Mouse (Mus musculus) midbrain, embryonic 10.5 days (tissue): Measurements from ENCODE around the gene Cd200r4. TPM values are rescaled to one million over a fixed set of nuclear protein-coding genes. Genes with fewer than 3 reads are reported as not detected.

ENCODE experiments used
- DNase-seq: peaks from one replicate; pipeline ENCODE4 v3.0.0-alpha.2; 2017; ENCODE audit warnings: low spot score
- H3K27ac ChIP-seq: fragments of 300-500 bp; sonication (generic); replicated peaks from 2 replicates; pipeline ENCODE4 v1.5.1; 2016; ENCODE audit warnings: mild to moderate bottlenecking
- H3K27me3 ChIP-seq: fragments of 300-500 bp; sonication (generic); 2 replicates; pipeline ENCODE4 v1.6.1; 2016; ENCODE audit warnings: low read depth, mild to moderate bottlenecking; ENCODE audit not compliant: poor library complexity, severe bottlenecking
- H3K36me3 ChIP-seq: fragments of 300-500 bp; sonication (generic); 2 replicates; pipeline ENCODE4 v1.6.1; 2016; ENCODE audit warnings: mild to moderate bottlenecking, moderate library complexity
- H3K4me1 ChIP-seq: fragments of 300-500 bp; sonication (generic); 2 replicates; pipeline ENCODE4 v1.6.1; 2016
- H3K4me3 ChIP-seq: fragments of 300-500 bp; sonication (generic); 2 replicates; pipeline ENCODE4 v1.5.1; 2016; ENCODE audit warnings: mild to moderate bottlenecking, moderate library complexity
- H3K9me3 ChIP-seq: fragments of 300-500 bp; sonication (generic); replicated peaks from 2 replicates; pipeline ENCODE4 v1.6.1; 2016; ENCODE audit warnings: mild to moderate bottlenecking
- WGBS: fragments of 180-500 bp; shearing (Covaris S2); methylation state at CpG from one replicate; pipeline ENCODE4 v1.1.7; 2016; 5-methylcytosine and 5-hydroxymethylcytosine counted together
- polyA plus RNA-seq: library from polyadenylated mRNA; unstranded; fragments of >200 nt; fragmentation: Nextera tagmentation; extraction: Ambion mirVana; gene quantifications from 2 replicates; pipeline ENCODE4 v1.2.1, GENCODE M21; 2016

Cd200r4 gene
- 0.11 TPM in 1 of 2 replicates, not detected in the other for polyA plus RNA-seq

GRCm38 (mm10) chr16:44811544-44811943 is at the start of gene Cd200r4:
TSS of gene Cd200r4 (plus strand) at chr16:44811733.
- Histone ChIP-seq H3K27ac (no peak within 1 kb of the TSS), H3K9me3 (no peaks in the 10 kb centered on the region), H3K27me3 (no peaks in the 10 kb centered on the region), H3K4me1 (no peaks in the 10 kb centered on the region), H3K36me3 (no peaks in the 10 kb centered on the region), H3K4me3 (no peak within 1 kb of the TSS)
- WGBS: 93% methylated on average over 3 of the region's 3 CpGs
- no peak for DNase-seq

- Histone ChIP-seq H3K4me1 (no peaks in the 10 kb centered on the region), H3K27me3 (no peaks in the 10 kb centered on the region), H3K27ac (no peak overlapping the region), H3K9me3 (no peaks in the 10 kb centered on the region), H3K36me3 (no peaks in the 10 kb centered on the region), H3K4me3 (no peak overlapping the region)
- DNase-seq: no peak
- 85% methylated on average over 1 of the region's 1 CpGs for WGBS
Observed at GRCm38 (mm10) chr16:44761811-44762210, 49.7 kb upstream of the Cd200r4 start.

GRCm38 (mm10) chr16:44765555-44766319 is 45.8 kb upstream of the Cd200r4 start, which contains the start of gene Cd200r1:
TSS of gene Cd200r1 (plus strand) at chr16:44765736.
- 83% methylated on average over 22 of the region's 22 CpGs for WGBS
- Histone ChIP-seq H3K27ac (no peak within 1 kb of the TSS), H3K27me3 (no peaks in the 10 kb centered on the region), H3K36me3 (no peaks in the 10 kb centered on the region), H3K9me3 (no peaks in the 10 kb centered on the region), H3K4me1 (no peaks in the 10 kb centered on the region), H3K4me3 (no peak within 1 kb of the TSS)
- DNase-seq: no peak

GRCm38 (mm10) chr16:44766320-44766892 is 45.1 kb upstream of the Cd200r4 start:
- DNase-seq: no peak
- H3K27me3 ChIP-seq: no peaks in the 10 kb centered on the region
- no peaks in the 10 kb centered on the region for H3K9me3 ChIP-seq
- 93% methylated on average over 9 of the region's 9 CpGs for WGBS
- no peak overlapping the region for H3K27ac ChIP-seq
- H3K4me3 ChIP-seq: no peak overlapping the region
- H3K4me1 ChIP-seq: no peaks in the 10 kb centered on the region
- H3K36me3 ChIP-seq: no peaks in the 10 kb centered on the region

GRCm38 (mm10) chr16:44767506-44767905 is 44.0 kb upstream of the Cd200r4 start:
- no peak for DNase-seq
- Histone ChIP-seq H3K27ac (no peak overlapping the region), H3K4me3 (no peak overlapping the region), H3K27me3 (no peaks in the 10 kb centered on the region), H3K36me3 (no peaks in the 10 kb centered on the region), H3K9me3 (no peaks in the 10 kb centered on the region), H3K4me1 (no peaks in the 10 kb centered on the region)
- WGBS: 91% methylated on average over 7 of the region's 7 CpGs

GRCm38 (mm10) chr16:44767967-44768366 is 43.6 kb upstream of the Cd200r4 start:
- Histone ChIP-seq H3K4me1 (no peaks in the 10 kb centered on the region), H3K4me3 (no peak overlapping the region), H3K36me3 (no peaks in the 10 kb centered on the region), H3K27me3 (no peaks in the 10 kb centered on the region), H3K27ac (no peak overlapping the region), H3K9me3 (no peaks in the 10 kb centered on the region)
- no peak for DNase-seq
- WGBS: 61% methylated on average over 2 of the region's 2 CpGs

- WGBS: 84% methylated on average over 6 of the region's 6 CpGs
- Histone ChIP-seq H3K4me1 (no peaks in the 10 kb centered on the region), H3K27me3 (no peaks in the 10 kb centered on the region)
Observed at GRCm38 (mm10) chr16:44772577-44772976, 39.0 kb upstream of the Cd200r4 start.

GRCm38 (mm10) chr16:44773673-44774072 is 37.9 kb upstream of the Cd200r4 start:
- no peaks in the 10 kb centered on the region for H3K27me3 ChIP-seq
- H3K4me1 ChIP-seq: no peaks in the 10 kb centered on the region
- H3K36me3 ChIP-seq: no peaks in the 10 kb centered on the region
- no peaks in the 10 kb centered on the region for H3K9me3 ChIP-seq
- no peak for DNase-seq
- H3K4me3 ChIP-seq: no peak overlapping the region
- 89% methylated on average over 3 of the region's 3 CpGs for WGBS
- H3K27ac ChIP-seq: no peak overlapping the region

More at GRCm38 (mm10) chr16:44772577-44772976, 39.0 kb upstream of the Cd200r4 start:
- Histone ChIP-seq H3K27ac (no peak overlapping the region), H3K9me3 (no peaks in the 10 kb centered on the region), H3K36me3 (no peaks in the 10 kb centered on the region), H3K4me3 (no peak overlapping the region)
- DNase-seq: no peak

GRCm38 (mm10) chr16:44774201-44774600 is 37.3 kb upstream of the Cd200r4 start:
- Histone ChIP-seq H3K27ac (no peak overlapping the region), H3K4me1 (no peaks in the 10 kb centered on the region), H3K9me3 (no peaks in the 10 kb centered on the region), H3K36me3 (no peaks in the 10 kb centered on the region), H3K27me3 (no peaks in the 10 kb centered on the region), H3K4me3 (no peak overlapping the region)
- 89% methylated on average over 6 of the region's 6 CpGs for WGBS
- no peak for DNase-seq

GRCm38 (mm10) chr16:44778538-44779147 is 32.9 kb upstream of the Cd200r4 start:
- Histone ChIP-seq H3K27me3 (no peaks in the 10 kb centered on the region), H3K4me1 (no peaks in the 10 kb centered on the region), H3K36me3 (no peaks in the 10 kb centered on the region), H3K9me3 (no peaks in the 10 kb centered on the region), H3K27ac (no peak overlapping the region), H3K4me3 (no peak overlapping the region)
- 89% methylated on average over 17 of the region's 17 CpGs for WGBS
- no peak for DNase-seq

GRCm38 (mm10) chr16:44779494-44779893 is 32.0 kb upstream of the Cd200r4 start:
- DNase-seq: no peak
- H3K4me1 ChIP-seq: no peaks in the 10 kb centered on the region
- no peak overlapping the region for H3K27ac ChIP-seq
- 87% methylated on average over 5 of the region's 5 CpGs for WGBS
- no peak overlapping the region for H3K4me3 ChIP-seq
- no peaks in the 10 kb centered on the region for H3K9me3 ChIP-seq
- no peaks in the 10 kb centered on the region for H3K36me3 ChIP-seq
- H3K27me3 ChIP-seq: no peaks in the 10 kb centered on the region

- H3K27ac ChIP-seq: no peak overlapping the region
- H3K4me1 ChIP-seq: no peaks in the 10 kb centered on the region
- H3K27me3 ChIP-seq: no peaks in the 10 kb centered on the region
- no peak overlapping the region for H3K4me3 ChIP-seq
- no peaks in the 10 kb centered on the region for H3K36me3 ChIP-seq
- DNase-seq: no peak
- 68% methylated on average over 4 of the region's 4 CpGs for WGBS
- H3K9me3 ChIP-seq: no peaks in the 10 kb centered on the region
Observed at GRCm38 (mm10) chr16:44780751-44781150, 30.8 kb upstream of the Cd200r4 start.

- Histone ChIP-seq H3K36me3 (no peaks in the 10 kb centered on the region), H3K27me3 (no peaks in the 10 kb centered on the region), H3K9me3 (no peaks in the 10 kb centered on the region), H3K4me1 (no peaks in the 10 kb centered on the region), H3K27ac (no peak overlapping the region), H3K4me3 (no peak overlapping the region)
- no peak for DNase-seq
- 92% methylated on average over 1 of the region's 1 CpGs for WGBS
Observed at GRCm38 (mm10) chr16:44786934-44787333, 24.6 kb upstream of the Cd200r4 start.
